Mouse (Mus musculus): Measurements from ENCODE around the gene Cbx1. TPM values are rescaled to one million over a fixed set of nuclear protein-coding genes. Genes with fewer than 3 reads are reported as not detected.
"Not testable (repeated sequence)": the region's sequence is repeated elsewhere in the genome, so short reads cannot be mapped to it uniquely, and the experiment has no call there.

Cbx1 gene
- total RNA-seq, 2 experiments from 2014 or later: 36.6 to 39.0 TPM

- intact Hi-C loops (cut with DNase I): no loop called here
- no peak for DNase-seq (ENCODE audit: low spot score)
Measured at GRCm38 (mm10) chr11:96809562-96810235, 20.8 kb downstream of the Cbx1 start.

DNA sequence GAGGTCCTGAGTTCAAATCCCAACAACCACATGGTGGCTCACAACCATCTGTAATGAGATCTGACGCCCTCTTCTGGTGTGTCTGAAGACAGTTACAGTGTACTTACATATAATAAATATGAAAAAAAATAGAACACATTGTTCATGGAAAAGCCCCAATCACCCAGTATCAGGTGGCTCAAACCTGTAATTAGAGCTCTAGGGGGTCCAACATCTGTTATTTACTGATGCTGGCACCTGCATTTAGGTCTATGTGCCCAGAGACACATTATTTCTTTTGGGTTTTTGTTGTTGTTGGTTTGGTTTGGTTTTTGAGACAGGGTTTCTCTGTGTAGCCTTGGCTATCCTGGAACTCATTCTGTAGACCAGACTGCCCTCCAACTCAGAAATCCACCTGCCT, 22.3 kb downstream of the Cbx1 start:
- DNase-seq (ENCODE audit: low spot score); intact Hi-C loops (cut with DNase I): not testable (repeated sequence)

DNA sequence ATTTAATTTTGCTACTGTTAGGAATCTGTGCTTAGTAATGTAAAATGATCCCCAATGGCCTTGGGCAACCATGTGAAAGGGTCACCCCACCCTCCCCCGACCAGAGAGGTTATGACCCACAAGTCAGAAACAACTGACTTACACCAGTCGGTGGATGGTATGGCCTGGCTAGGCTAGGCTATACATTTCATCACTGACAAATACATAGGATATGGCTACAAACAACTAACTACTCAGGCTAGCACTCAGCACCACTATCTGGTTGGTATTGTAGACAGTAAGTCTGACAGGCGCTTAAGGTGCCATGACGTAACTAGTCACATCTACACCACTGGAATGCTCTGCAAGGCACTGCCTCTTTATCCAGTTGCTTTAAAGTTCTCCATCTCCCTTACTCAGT, 24.5 kb downstream of the Cbx1 start:
- DNase-seq (ENCODE audit: low spot score): no peak
- intact Hi-C loops (cut with DNase I): no loop called here

- DNase-seq (ENCODE audit: low spot score): no peak
- intact Hi-C loops (cut with DNase I): no loop called here
Measured at GRCm38 (mm10) chr11:96813920-96814319, 25.0 kb downstream of the Cbx1 start.

DNA sequence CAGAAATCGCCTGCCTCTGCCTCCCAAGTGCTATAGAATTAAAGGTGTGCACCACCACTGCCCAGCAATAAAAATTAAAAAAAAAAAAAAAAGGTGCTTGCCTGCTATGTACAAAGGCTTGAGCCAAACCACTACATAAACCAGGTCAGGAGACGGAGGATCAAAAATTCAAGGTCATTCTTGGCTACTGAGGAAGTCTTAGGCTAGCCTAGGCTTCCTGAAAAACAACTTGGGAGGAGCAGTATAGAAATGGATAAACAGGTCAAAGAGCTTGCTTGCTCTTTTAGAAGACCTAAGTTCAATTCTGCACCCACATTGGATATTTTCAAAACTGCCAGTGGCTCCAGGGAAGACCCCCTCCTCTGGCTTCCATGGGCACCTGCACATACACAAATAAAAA, 25.5 kb downstream of the Cbx1 start:
- intact Hi-C loops (cut with DNase I): no loop called here
- no peak for DNase-seq (ENCODE audit: low spot score)

GRCm38 (mm10) chr11:96815895-96816294, 27.0 kb downstream of the Cbx1 start:
- no peak for DNase-seq (ENCODE audit: low spot score)
- intact Hi-C loops (cut with DNase I): no loop called here

GRCm38 (mm10) chr11:96816494-96816893, 27.6 kb downstream of the Cbx1 start:
- intact Hi-C loops (cut with DNase I): no loop called here
- DNase-seq (ENCODE audit: low spot score): no peak

- no peak for DNase-seq (ENCODE audit: low spot score)
- intact Hi-C loops (cut with DNase I): no loop called here
Measured at GRCm38 (mm10) chr11:96816979-96817378, 28.1 kb downstream of the Cbx1 start.

- intact Hi-C loops (cut with DNase I): no loop called here
Measured at GRCm38 (mm10) chr11:96818128-96818710, 29.3 kb downstream of the Cbx1 start.

DNA sequence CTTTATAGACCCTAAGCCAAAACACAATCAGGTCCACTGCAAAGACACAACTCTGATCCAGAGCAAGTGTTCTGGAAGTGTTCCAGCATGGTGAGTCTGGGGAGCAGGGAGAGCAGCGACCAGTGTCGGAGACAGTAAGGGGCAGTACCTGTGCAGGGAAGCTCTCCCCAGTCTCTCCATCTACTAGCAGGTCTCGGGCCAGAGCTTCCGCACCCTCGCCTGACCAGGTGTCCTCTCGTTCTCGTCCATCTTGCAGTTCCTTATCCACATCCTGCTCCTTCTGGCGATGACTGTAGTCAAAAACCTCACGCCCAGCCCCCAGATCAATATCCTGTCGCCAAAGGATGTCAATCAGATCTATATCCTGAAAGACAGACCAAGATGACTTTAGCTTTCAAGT, 33.0 kb downstream of the Cbx1 start:
- DNase-seq (ENCODE audit: low spot score): no peak
- intact Hi-C loops (cut with DNase I): loop anchor here (2.0 kb wide), 1 partner anchor 23 kb away; no protein-coding TSS in a partner anchor

More at GRCm38 (mm10) chr11:96818128-96818710, 29.3 kb downstream of the Cbx1 start:
- no peak for DNase-seq (ENCODE audit: low spot score)

DNA sequence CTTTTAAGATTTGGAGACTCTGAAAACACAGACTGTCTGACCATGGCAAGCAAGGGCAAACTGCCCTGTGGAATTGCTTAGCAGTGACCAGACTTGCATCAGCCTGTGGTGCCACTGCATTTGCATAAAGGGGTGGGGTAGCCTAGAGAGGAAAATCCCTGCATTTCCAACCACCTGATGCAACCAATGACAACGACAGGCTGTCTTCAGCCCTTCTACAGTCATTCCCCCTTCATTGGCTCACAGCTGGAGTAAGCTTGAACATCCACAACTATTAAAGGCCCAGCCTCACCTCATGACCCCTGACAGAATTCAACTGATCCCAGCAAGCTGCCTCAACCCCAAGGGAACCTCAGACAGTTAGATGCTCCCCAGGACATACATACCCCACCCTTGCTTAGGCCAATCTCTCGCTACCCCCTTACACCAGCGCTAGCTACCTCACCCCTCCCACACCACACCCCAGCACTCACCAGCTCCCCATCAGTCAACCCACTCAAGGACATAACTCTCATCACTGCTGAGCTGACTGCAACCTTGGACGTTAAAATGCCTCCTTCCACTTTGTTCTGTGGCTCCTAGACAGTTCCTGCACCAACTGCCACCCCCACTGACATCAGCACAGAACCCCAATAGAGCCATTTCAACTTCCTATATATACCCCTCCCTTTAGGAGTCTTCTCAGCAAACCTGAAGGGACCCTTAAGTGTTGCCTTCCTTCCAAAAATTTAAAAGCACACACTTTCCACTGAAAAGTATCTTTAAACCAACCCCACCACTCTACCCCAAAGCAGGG, 33.9 kb downstream of the Cbx1 start:
- no peak for DNase-seq (ENCODE audit: low spot score)
- intact Hi-C loops (cut with DNase I): loop anchor here (2.0 kb wide), 1 partner anchor 24 kb away; no protein-coding TSS in a partner anchor

DNA sequence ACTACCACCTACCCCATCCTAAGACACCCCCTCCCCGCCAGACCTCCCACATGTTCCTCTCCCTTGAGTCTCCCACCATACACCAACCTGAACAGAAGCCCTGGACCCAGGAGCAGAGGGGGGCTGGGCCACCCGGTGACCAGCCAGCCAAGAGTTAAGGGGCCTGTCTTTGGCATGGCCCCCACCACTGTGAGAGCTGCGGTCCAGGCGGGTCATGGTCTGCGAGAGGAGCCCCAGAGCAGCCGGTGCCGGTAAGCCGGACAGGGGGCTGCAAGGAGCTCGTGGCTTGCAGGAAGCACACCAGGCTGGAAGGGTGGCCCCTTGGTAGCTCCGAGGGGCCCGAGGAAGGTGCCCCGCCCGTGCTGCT, 34.5 kb downstream of the Cbx1 start:
- intact Hi-C loops (cut with DNase I): loop anchor here (2.0 kb wide), 1 partner anchor 25 kb away; no protein-coding TSS in a partner anchor
- no peak for DNase-seq (ENCODE audit: low spot score)

- DNase-seq (ENCODE audit: low spot score): peak; percentile 72
- intact Hi-C loops (cut with DNase I): loop anchor here (2.0 kb wide), 2 partner anchors 25 to 37 kb away; no protein-coding TSS in a partner anchor
Measured at GRCm38 (mm10) chr11:96823880-96824782, 35.2 kb downstream of the Cbx1 start.

DNA sequence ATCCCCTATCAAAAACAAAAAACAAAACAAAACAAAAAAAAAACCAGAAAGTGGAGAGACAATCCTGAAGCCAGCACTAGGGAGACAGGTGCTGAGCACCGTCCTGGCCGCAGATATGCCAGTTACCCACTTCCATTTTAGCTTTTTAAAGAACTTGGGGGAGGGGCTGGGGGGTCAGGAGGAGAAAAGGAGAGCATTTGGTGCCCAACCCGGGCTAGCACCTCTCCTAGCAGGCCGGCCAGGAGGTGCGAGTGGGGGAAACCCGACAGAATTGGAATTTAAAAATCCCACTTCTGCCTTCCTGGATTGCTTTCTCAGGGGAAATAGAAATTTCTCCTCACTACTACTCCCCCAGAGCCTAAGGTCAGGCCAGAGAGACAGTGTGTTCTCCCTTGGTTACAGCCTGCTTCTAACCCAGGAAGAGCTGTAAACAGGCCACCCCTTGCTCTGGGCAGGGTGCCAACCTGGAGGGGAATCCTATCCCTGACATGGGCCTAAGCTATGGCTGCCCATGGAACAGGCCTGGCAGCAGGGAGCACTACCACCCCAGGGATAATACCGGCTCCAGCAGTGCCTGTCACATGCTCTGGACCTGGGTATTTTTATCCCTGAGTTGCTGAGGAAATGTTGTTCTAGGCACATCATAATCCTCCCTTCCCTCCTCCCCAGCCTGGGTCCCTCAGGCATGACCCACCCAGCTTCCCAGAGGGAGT, 36.0 kb downstream of the Cbx1 start:
- DNase-seq (ENCODE audit: low spot score): peak; percentile 66
- intact Hi-C loops (cut with DNase I): loop anchor here (2.0 to 5.0 kb wide), 2 partner anchors 36 to 38 kb away; partner anchors contain the start of gene Cbx1

GRCm38 (mm10) chr11:96826481-96826880, 37.6 kb downstream of the Cbx1 start:
- no peak for DNase-seq (ENCODE audit: low spot score)
- intact Hi-C loops (cut with DNase I): loop anchor here (5.0 kb wide), 1 partner anchor 39 kb away; the partner anchor contains the start of gene Cbx1

DNA sequence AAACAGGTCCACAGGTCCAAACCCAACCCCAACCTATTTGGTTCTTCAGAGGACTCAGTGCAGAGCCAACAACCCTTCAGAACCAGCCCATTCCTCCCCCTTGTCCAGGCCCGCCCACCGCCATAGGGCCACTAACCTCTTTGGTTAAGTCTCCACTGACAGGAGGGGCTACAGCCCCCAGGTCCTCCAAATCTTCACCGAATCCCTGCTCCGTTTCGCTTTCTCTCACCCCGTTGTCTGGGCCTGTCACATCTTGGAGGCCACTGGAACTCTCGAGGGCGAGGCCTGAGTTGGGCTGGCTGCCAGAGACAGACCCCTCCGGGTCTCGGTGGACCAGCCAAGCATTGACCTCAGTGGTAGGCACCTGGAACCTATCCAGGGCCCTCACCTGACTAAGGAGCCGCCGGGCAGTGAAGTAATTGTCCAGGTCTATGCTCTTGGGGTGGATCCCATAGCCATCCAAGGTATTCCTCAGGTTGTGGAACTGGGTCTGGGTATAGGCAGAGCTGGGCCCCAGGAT, 38.2 kb downstream of the Cbx1 start:
- intact Hi-C loops (cut with DNase I): loop anchor here (5.0 kb wide), 1 partner anchor 40 kb away; the partner anchor contains the start of gene Cbx1
- no peak for DNase-seq (ENCODE audit: low spot score)

GRCm38 (mm10) chr11:96827917-96828316, 39.0 kb downstream of the Cbx1 start:
- no peak for DNase-seq (ENCODE audit: low spot score)
- intact Hi-C loops (cut with DNase I): loop anchor here (5.0 kb wide), 1 partner anchor 41 kb away; the partner anchor contains the start of gene Cbx1

GRCm38 (mm10) chr11:96828881-96829280, 40.0 kb downstream of the Cbx1 start:
- intact Hi-C loops (cut with DNase I): loop anchor here (5.0 kb wide), 1 partner anchor 42 kb away; the partner anchor contains the start of gene Cbx1
- DNase-seq (ENCODE audit: low spot score): no peak
